Mouse (Mus musculus) retina, adult 2 months (tissue): ENCODE measurements around the gene Slc43a2.
"Not testable (repeated sequence)": the region's sequence is repeated elsewhere in the genome, so short reads cannot be mapped to it uniquely, and the experiment has no call there.

Experiments
- DNase-seq: peaks from one replicate; pipeline ENCODE4 v3.0.0-alpha.2; 2012; ENCODE audit warnings: low read depth, low spot score

Gene Slc43a2

DNA sequence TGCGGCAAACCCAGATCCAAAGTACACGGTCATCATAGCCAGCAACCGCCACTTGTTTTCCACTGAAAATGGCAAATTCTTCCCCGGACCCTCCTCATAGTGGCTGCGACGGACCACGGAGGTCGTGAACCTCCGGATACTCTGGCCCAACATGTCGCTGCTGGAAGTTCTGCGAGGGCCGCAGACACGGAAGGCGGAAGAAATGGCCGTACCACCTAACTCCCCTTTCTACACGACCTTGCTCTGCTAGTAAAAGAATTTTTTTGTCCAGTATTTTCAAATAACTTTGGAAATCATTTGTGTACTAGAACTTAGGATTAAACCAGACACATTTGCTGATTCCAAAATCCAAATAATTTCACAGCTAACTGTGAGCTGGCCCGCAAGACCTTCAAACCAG, 68.3 kb downstream of the Slc43a2 start:
- DNase-seq: not testable (repeated sequence)

DNA sequence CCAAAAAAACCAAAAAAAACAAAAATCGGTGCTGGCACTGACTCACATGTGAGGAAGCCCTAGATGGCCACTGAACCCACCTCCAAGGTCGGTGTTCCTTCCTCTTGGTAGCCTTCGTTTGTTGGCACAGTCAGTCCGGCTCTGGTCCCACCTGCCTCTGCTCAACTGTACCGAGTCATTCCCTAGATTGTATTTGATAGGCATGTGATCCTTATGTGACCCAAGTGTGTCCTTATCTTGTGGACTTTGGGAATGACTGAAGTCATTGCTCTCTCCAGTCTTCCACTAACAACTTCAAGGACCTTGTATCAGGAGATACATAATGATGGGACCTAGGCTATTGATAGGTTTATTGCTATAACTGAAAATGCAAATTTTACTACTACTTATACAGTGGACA, 73.3 kb downstream of the Slc43a2 start:
- DNase-seq: no peak

DNA sequence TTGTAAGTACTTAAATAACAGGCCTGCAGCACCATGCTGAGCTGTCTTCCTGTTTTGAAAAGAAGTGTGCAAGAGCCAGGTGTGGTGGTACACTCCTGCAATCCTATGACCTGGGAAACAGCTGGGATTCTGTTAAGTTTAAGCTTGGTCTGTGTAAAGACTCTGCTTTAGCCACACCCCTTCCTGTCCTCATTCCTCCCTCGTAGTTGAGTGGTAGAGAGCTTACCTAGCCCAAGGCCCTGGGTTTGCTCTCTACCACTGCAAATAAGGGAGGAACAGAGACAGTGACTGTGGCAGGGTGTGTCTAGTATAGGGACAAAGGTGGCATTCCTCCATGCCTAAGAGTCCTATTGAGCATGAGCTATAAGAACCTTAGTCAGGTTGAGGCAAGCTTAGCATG, 73.8 kb downstream of the Slc43a2 start:
- no peak for DNase-seq

- no peak for DNase-seq
Observed at GRCm38 (mm10) chr11:75608776-75609175, 77.3 kb downstream of the Slc43a2 start.

- no peak for DNase-seq
Observed at GRCm38 (mm10) chr11:75610021-75610420, 78.5 kb downstream of the Slc43a2 start.

DNA sequence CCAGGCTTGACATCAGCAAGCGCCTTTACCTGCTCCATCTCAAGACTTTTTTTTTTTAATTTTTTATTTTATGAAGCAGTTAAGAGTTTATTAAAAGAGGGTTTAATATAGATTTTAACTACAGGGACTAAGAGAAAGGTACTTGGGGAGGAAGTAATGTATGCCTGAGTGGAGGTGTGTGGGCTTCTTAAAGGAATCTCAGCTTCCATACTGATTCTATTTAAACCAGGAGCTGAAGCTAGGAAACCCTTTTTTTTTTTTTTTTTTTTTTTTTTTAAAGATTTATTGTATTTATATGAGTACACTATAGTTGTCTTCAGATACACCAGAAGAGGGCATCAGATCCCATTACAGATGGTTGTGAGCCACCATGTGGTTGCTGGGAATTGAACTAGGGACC, 83.3 kb downstream of the Slc43a2 start:
- no peak for DNase-seq

GRCm38 (mm10) chr11:75615556-75615955, 84.1 kb downstream of the Slc43a2 start:
- no peak for DNase-seq

- no peak for DNase-seq
Observed at GRCm38 (mm10) chr11:75619133-75619532, 87.6 kb downstream of the Slc43a2 start.

DNA sequence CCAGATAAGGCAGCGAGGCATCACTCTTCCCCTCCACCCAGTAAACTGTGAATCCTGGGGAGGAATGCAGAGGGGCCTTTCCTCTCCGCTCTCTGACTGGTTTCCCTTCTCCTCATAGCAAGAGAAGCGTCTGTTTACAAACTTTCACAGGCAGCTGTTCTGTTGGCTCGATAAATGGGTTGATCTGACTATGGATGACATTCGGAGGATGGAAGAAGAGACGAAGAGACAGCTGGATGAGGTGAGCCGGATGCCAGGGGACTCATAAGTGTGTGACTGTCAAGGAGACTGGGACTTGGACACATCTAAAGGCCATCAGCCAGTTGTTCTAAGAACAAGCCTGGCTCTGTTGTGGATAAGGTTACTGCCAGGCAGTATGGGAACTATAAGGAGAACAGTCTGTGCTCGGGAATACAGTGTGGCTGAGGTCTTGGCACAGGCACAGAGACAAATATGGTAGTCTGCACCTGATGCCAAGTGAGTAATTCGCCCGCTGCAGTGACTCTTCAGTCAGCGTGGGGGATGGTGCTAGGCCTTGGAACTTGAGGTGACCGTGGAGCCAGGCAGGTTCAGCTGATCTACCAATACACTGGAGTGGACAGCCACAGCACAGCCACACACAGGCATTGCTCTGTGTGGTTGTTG, 88.8 kb downstream of the Slc43a2 start:
- DNase-seq: no peak

GRCm38 (mm10) chr11:75621426-75621825, 89.9 kb downstream of the Slc43a2 start:
- no peak for DNase-seq

DNA sequence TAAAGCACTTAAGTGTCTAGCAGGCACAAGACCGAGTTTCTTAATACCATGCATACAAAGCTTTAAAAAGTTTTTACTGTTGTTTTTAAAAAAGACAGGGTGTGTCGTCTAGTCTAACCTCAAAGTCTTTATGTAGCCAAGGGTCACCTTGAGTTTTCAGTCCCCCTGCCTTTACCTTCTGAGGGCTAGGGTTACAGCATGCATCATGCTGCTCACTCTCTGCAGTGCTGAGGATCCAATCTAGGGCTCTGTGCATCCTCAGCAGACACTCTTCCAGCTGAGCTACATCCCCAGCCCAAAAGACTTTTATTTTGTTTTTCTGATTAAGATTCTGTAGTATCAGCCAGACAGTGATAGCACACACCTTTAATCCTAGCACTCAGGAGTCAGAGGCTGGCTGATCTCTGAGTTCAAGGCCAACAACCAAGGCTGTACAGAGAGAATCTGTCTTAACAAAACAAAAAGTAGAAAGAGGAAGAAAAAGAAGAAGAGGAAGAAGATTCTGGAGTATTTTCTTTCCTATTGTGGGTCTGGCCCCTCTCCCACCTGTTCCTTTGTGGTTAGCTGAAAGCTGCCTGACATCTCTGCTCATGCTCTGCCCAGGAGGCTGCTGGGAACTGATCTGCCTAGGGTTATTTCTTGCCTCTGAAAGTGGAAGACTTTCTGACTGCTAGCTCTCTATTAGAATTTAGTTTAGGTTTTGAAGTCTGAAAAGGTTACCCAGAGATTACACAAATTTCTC, 91.3 kb downstream of the Slc43a2 start:
- DNase-seq: no peak

- DNase-seq: no peak
Observed at GRCm38 (mm10) chr11:75624102-75624554, 92.6 kb downstream of the Slc43a2 start.

- DNase-seq: peak; percentile 48
Observed at GRCm38 (mm10) chr11:75625820-75626219, 94.3 kb downstream of the Slc43a2 start.
